Mouse (Mus musculus) heart, embryonic 10.5 days (tissue): ENCODE data around the gene Dlat. TPM values are rescaled to one million over a fixed set of nuclear protein-coding genes. Genes with fewer than 3 reads are reported as not detected.

Experiments used
- DNase-seq: peaks from one replicate; pipeline ENCODE4 v3.0.0-alpha.2; 2017; ENCODE audit warnings: low spot score
- H3K27ac ChIP-seq: fragments of 300-500 bp; sonication (generic); 2 replicates; pipeline ENCODE4 v1.5.1; 2016; ENCODE audit warnings: mild to moderate bottlenecking
- H3K27me3 ChIP-seq: fragments of 300-500 bp; sonication (generic); 2 replicates; pipeline ENCODE4 v1.6.1; 2016; ENCODE audit warnings: mild to moderate bottlenecking; ENCODE audit not compliant: poor library complexity, insufficient read depth, severe bottlenecking
- H3K36me3 ChIP-seq: fragments of 300-500 bp; sonication (generic); 2 replicates; pipeline ENCODE4 v1.6.1; 2016; ENCODE audit warnings: mild to moderate bottlenecking, moderate library complexity
- H3K4me1 ChIP-seq: fragments of 300-500 bp; sonication (generic); 2 replicates; pipeline ENCODE4 v1.6.1; 2016; ENCODE audit warnings: mild to moderate bottlenecking
- H3K4me3 ChIP-seq: fragments of 300-500 bp; sonication (generic); 2 replicates; pipeline ENCODE4 v1.5.1; 2016; ENCODE audit warnings: mild to moderate bottlenecking, moderate library complexity
- H3K9me3 ChIP-seq: fragments of 300-500 bp; sonication (generic); 2 replicates; pipeline ENCODE4 v1.6.1; 2016; ENCODE audit warnings: mild to moderate bottlenecking, moderate library complexity
- WGBS: fragments of 180-500 bp; shearing (Covaris S2); methylation state at CpG from one replicate; pipeline ENCODE4 v1.1.7; 2016; 5-methylcytosine and 5-hydroxymethylcytosine counted together
- polyA plus RNA-seq: library from polyadenylated mRNA; unstranded; fragments of >200 nt; fragmentation: Nextera tagmentation; extraction: Ambion mirVana; gene quantifications from 2 replicates; pipeline ENCODE4 v1.2.1, GENCODE M21; 2016

Dlat gene
- polyA plus RNA-seq, 1 experiment from 2014 or later, result 105 TPM

DNA sequence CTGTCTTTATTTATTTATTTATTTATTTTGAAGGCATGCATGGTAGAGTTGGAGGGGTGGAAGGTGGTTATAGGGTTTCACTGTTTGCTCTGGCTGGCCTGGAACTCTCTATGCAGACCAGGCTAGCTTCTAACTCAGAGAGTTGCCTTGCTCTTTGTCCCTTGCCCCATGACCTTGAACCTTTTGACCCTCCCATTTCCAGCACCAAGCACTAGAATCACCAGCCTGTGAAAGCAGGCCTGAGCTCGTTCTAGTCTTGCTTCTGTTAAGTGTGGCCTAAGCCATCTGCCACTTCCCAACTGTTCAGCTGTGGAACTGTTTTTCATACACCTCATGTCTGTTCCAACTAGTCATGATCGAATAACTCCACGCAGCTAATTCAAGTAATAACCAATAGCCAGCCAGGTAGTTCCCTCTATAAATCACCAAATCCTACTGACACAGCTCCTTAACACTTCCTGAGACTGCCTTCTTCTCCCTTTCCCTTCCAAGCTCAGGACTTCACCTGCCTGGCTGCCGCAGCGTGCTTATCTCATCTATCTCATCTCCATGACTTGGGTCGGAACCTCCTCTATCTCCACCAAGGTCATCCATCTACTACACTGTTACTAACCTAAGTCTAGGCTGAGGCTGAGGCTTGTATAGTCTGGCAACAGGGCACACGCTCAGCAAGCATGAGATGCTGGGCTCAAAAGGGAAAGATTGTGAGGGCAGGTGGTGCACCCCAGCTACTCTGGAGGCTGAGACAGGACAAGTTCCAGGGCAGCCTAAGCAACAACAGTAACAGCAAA lies 57.3 kb downstream of the Dlat start:
- Histone ChIP-seq H3K4me3 (peak overlapping the region; percentile 68), H3K9me3 (no peaks in the 10 kb centered on the region), H3K4me1 (peaks cover 25% of the 10 kb centered on the region), H3K36me3 (peaks cover 52% of the 10 kb centered on the region), H3K27ac (peak overlapping the region; percentile 89), H3K27me3 (no peaks in the 10 kb centered on the region)
- 76% methylated on average over 7 of the region's 7 CpGs for WGBS
- DNase-seq, result no peak

DNA sequence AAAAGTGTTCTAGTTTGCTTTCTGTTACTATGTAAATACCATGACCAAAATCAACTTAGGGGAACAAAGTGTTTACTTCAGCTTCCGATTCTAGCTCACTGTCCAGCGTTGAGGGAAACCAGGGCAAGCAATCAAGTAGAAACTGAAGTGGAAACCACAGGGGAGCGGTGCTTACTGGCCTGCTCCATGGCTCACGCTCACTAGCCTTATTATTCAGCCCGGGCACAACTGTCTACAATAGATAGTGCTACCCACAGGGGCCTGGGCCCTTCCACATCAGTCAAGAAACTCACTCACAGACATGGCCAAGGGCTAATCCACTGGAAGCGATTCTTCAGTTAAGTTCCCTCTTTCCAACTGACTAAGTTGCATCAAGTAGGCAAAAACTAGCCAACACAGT lies 58.0 kb downstream of the Dlat start:
- WGBS, result 73% methylated on average over 6 of the region's 6 CpGs
- no peaks in the 10 kb centered on the region for H3K9me3 ChIP-seq
- peaks cover 53% of the 10 kb centered on the region for H3K36me3 ChIP-seq
- peak overlapping the region; percentile 68 for H3K4me3 ChIP-seq
- H3K27ac ChIP-seq, result no peak overlapping the region
- H3K4me1 ChIP-seq, result peaks cover 25% of the 10 kb centered on the region
- H3K27me3 ChIP-seq, result no peaks in the 10 kb centered on the region
- DNase-seq, result no peak

DNA sequence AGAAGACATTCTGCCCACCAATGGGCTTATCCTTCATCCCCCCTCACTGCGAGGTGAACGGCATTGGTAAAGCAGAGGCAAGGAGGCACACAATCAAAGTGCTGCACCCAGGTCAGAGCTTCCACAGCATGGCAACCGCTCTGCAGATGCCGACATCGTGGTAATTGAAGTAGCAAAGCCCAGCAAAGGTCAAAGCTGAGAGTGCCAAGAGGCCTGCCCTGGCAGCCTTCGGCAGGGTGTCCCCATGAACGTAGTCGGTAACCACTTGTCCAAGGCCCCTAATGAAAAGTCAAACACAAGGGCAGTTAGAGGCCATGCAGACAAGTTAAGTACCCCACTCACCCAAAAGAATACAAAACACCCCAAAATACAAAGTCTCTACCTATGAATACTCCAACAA lies 62.6 kb downstream of the Dlat start:
- no peaks in the 10 kb centered on the region for H3K27me3 ChIP-seq
- 89% methylated on average over 8 of the region's 8 CpGs for WGBS
- H3K36me3 ChIP-seq, result peaks cover 58% of the 10 kb centered on the region
- H3K4me3 ChIP-seq, result no peak overlapping the region
- H3K4me1 ChIP-seq, result peaks cover 10% of the 10 kb centered on the region
- no peak overlapping the region for H3K27ac ChIP-seq
- H3K9me3 ChIP-seq, result no peaks in the 10 kb centered on the region
- DNase-seq, result no peak

DNA sequence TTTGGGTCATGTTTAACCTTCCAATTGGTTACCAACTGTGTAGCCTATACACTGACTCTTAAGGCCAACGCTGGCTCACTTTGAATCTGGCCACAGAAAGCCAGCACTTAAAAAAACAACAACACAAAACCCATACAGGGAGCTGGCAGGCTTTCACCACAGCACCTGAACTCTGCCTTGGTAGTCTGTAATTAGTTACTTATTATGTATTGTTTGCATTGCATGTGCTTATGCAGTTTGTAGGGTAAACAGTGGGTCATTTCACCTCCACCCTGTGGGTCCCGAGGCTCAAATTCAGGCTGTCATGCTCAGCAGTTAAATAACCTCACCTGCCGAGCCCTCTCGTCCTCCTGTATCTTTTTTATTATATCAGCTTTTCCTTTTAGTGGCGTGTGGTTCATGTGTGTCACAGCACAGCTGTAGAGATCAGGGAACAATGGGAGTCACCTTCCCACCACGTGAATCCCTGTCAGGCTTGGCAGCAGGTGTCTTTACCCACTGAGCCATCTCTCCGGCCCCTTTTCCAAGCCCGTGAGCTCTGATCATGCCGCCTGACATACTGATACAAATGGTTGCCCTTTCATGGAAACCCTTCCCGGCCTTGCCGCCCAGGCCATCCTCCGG lies 64.7 kb downstream of the Dlat start:
- WGBS, result 81% methylated on average over 12 of the region's 12 CpGs
- H3K9me3 ChIP-seq, result no peaks in the 10 kb centered on the region
- no peaks in the 10 kb centered on the region for H3K27me3 ChIP-seq
- DNase-seq, result no peak
- H3K36me3 ChIP-seq, result peaks cover 50% of the 10 kb centered on the region
- H3K4me3 ChIP-seq, result no peak overlapping the region
- no peaks in the 10 kb centered on the region for H3K4me1 ChIP-seq
- no peak overlapping the region for H3K27ac ChIP-seq

DNA sequence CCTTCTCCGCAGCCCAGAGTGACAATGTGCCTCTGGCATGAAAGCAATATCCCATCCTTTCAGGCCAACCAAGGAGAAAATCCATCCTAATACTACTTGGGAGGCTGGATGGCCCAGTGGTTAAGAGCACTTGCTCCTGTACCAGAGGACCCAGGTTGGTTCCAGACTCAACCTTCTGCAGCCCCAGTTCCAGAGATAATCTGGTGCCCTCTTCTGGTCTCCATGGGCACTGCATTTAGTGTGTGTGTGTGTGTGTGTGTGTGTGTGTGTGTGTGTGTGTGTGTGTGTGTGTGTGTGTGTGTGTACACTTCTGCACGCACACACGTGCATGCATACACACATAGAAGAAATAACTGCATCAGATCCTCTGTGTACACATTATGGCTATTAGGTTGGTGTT lies 66.0 kb downstream of the Dlat start:
- no peak overlapping the region for H3K4me3 ChIP-seq
- WGBS, result 84% methylated on average over 3 of the region's 3 CpGs
- no peak for DNase-seq
- peaks cover 36% of the 10 kb centered on the region for H3K36me3 ChIP-seq
- no peak overlapping the region for H3K27ac ChIP-seq
- no peaks in the 10 kb centered on the region for H3K4me1 ChIP-seq
- H3K9me3 ChIP-seq, result no peaks in the 10 kb centered on the region
- no peaks in the 10 kb centered on the region for H3K27me3 ChIP-seq

DNA sequence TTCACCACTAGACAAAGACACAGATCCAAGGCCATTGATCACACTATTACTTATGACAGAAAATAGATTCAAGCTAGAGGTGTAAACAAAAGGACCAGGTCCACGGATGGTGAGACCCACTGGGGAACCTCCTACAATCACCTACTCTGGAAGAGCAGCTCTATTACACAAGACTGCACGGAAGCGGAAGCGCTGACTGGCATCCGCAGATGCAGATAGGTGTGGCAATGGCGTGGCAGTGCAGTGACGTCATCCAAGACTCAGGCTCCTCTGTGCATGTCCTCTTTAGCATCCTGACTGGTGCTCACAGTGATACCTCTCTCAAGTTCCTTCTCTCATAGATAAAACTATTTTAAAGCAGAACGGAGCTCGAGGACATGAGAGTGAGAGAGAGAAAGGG lies 66.6 kb downstream of the Dlat start:
- Histone ChIP-seq H3K27ac (no peak overlapping the region), H3K27me3 (no peaks in the 10 kb centered on the region), H3K4me1 (no peaks in the 10 kb centered on the region), H3K9me3 (no peaks in the 10 kb centered on the region), H3K36me3 (peaks cover 30% of the 10 kb centered on the region), H3K4me3 (no peak overlapping the region)
- 83% methylated on average over 9 of the region's 9 CpGs for WGBS
- DNase-seq, result no peak

DNA sequence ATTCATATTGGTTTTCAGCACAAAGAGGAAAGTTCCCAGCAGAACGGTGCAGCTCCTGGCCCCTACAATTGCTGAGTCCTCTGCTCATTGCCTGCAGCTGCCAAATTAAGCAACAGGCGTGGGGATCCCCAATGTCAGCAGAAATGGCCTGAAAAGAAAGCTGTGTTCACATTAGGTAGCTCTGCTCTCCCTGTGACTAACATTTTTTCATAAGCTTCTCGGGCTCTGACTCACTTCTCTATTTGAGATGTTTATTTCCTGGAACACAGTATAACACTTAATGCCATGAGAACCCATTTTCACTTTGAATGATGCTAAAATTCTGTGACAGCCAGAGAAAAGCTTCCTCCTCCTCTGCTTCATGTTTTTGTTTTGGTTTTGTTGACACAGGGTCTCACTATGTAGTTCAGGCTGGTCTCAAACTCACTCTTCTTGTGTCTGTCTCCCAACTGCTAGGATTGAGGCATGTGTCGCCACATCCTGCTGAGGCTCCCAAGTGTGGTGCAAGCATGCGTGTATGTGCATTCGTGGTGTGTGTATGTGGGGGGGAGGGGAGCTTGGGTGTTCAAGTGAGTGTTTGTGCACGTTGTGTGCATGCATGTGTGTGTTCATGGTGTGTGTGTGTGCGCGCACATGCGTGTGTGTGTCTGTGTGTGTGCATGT lies 68.6 kb downstream of the Dlat start:
- WGBS, result 74% methylated on average over 10 of the region's 10 CpGs
- no peaks in the 10 kb centered on the region for H3K27me3 ChIP-seq
- H3K9me3 ChIP-seq, result no peaks in the 10 kb centered on the region
- H3K27ac ChIP-seq, result no peak overlapping the region
- H3K4me3 ChIP-seq, result no peak overlapping the region
- no peak for DNase-seq
- H3K4me1 ChIP-seq, result no peaks in the 10 kb centered on the region
- H3K36me3 ChIP-seq, result peaks cover 12% of the 10 kb centered on the region

DNA sequence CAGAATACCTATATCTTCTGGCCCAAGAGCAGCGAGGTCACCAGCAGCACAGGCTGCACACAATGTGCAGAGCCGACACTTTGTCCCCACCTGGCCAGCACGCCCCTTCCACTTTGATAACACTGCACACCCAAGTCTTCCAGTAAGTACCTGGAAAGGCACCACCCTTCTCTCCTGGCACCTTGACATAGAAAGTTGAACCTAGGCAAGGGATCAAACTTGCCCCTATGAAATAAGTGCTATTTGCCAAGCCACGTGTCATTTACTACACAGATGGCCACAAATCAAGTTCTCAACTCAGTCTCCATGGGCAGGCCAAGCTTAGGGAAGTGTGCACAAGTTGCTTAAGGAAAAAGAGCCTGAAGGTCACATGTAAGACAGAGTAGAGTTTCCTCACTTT lies 72.6 kb downstream of the Dlat start:
- no peaks in the 10 kb centered on the region for H3K9me3 ChIP-seq
- 74% methylated on average over 4 of the region's 4 CpGs for WGBS
- H3K36me3 ChIP-seq, result no peaks in the 10 kb centered on the region
- H3K27me3 ChIP-seq, result no peaks in the 10 kb centered on the region
- H3K4me3 ChIP-seq, result no peak overlapping the region
- H3K4me1 ChIP-seq, result no peaks in the 10 kb centered on the region
- no peak overlapping the region for H3K27ac ChIP-seq
- no peak for DNase-seq

DNA sequence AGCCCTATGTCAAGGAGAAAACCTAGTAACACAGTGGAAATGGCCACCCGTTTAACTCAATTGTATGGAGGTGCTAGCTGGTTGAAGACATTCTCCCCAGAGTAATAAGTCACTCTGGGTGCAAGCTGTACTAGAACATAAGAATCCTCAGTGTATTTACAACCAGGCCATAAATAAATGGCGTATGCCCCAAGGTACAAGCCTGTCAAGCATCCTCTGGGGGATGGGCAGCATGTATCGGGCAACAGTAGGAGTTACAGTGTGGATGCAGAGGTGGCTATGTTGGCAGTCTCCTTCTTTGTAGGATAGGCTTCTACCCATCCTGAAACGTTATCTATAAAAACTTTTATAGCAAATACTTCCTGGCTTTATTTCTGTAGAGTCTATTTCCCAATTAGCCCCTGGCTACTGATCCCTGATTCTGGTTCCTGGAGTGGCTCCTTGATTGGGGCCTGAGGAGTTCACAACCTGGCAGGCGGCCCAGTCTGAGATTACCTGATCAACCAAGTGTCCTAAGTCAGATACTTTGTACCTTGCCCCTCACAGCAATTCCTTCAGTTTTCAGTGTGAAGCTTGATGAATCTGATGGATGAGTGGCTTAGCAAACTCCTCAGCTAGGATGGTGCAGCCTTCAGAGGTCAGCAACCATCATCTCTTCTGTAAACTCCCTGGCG lies 74.3 kb downstream of the Dlat start:
- no peak overlapping the region for H3K27ac ChIP-seq
- no peaks in the 10 kb centered on the region for H3K36me3 ChIP-seq
- DNase-seq, result no peak
- no peak overlapping the region for H3K4me3 ChIP-seq
- H3K4me1 ChIP-seq, result no peaks in the 10 kb centered on the region
- H3K9me3 ChIP-seq, result no peaks in the 10 kb centered on the region
- H3K27me3 ChIP-seq, result no peaks in the 10 kb centered on the region
- WGBS, result 77% methylated on average over 6 of the region's 6 CpGs

Other genes starting within 250 kb of the Dlat start
- gene Plet1, start 165.3 kb downstream of the Dlat start, polyA plus RNA-seq, result 2.2 and 4.2 TPM in 2 replicates
- 78.6 and 92.2 TPM in 2 replicates for gene Pts, start 131.1 kb downstream of the Dlat start, polyA plus RNA-seq
- gene Il18, start 105.0 kb downstream of the Dlat start, polyA plus RNA-seq, result 2.4 and 2.5 TPM in 2 replicates
- 0.21 TPM in 1 of 2 replicates, not detected in the other for gene Bco2, start 104.6 kb downstream of the Dlat start, polyA plus RNA-seq
- gene Tex12, start 98.5 kb downstream of the Dlat start, polyA plus RNA-seq, result 0.25 TPM in 1 of 2 replicates, not detected in the other
- 552 and 673 TPM in 2 replicates for gene Sdhd, start 56.0 kb downstream of the Dlat start, polyA plus RNA-seq
- gene Timm8b, start 55.9 kb downstream of the Dlat start, polyA plus RNA-seq, result 288 and 294 TPM in 2 replicates
- 3.4 and 5.3 TPM in 2 replicates for gene Pih1d2, start 42.5 kb downstream of the Dlat start, polyA plus RNA-seq
- 14.8 and 20.8 TPM in 2 replicates for gene Nkapd1, start 42.3 kb downstream of the Dlat start, polyA plus RNA-seq
- gene Dixdc1, start 79.7 kb upstream of the Dlat start, polyA plus RNA-seq, result 5.3 and 7.6 TPM in 2 replicates
- 8.4 TPM in 2 replicates for gene 2310030G06Rik, start 86.8 kb upstream of the Dlat start, polyA plus RNA-seq
- 483 and 791 TPM in 2 replicates for gene Cryab, start 91.5 kb upstream of the Dlat start, polyA plus RNA-seq
- gene Hspb2, start 92.6 kb upstream of the Dlat start, polyA plus RNA-seq, result 227 and 370 TPM in 2 replicates
- gene Fdxacb1, start 108.5 kb upstream of the Dlat start, polyA plus RNA-seq, result 10.6 and 12.2 TPM in 2 replicates
- 44.0 and 47.2 TPM in 2 replicates for gene Alg9, start 115.2 kb upstream of the Dlat start, polyA plus RNA-seq
- 17.4 and 21.6 TPM in 2 replicates for gene 1110032A03Rik, start 115.7 kb upstream of the Dlat start, polyA plus RNA-seq
- 95.8 and 99.3 TPM in 2 replicates for gene Ppp2r1b, start 185.5 kb upstream of the Dlat start, polyA plus RNA-seq